15 mouse cellular contexts compared by ENCODE assay signal in the genomic region with DNA sequence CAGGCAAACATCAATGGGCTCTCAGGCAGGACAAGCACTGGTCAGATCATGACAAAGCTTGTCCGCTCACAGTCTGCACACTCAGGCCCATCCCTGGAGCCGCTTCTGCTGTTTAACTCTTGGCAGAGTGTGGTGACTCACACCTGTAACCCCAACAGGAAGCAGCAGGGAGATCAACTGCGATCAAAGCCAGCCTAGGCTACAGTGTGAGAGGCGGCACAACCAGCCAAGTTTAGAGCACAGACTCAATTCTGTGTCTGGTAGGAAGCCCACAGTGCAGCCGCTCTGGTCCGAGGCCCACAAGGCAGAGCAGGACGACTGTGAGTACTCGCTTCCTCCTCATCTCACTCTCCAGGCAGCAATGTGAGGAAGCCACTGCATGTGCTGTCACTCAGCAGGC.
DNase-seq lines count a peak whose midpoint lies in the region; ATAC-seq and TF ChIP-seq lines count a peak whose summit lies in the region.
"Had no signal": no experiment of that assay in that cellular context is flagged by ENCODE, and none has a peak within 500 bp of the region (broad histone marks: within the 10 kb centered on the region; RNA-seq: fewer than 3 reads in every experiment).

No protein-coding gene starts in this region.

- no peak overlapping the region for H3K4me2 ChIP-seq in kidney, embryonic 16.5 days (replicated peaks; ENCODE audit: low read depth, low read length)
- H3K4me2 ChIP-seq: embryonic facial prominence, embryonic 12.5 days; forebrain, embryonic 15.5 days; liver, embryonic 15.5 days had no signal

- ATAC-seq in granulocyte monocyte progenitor cell, adult 5-6 weeks (replicated peaks; ENCODE audit: poor library complexity, severe bottlenecking) = peak; percentile 17; the same call in 1 of the 2 replicates
- ATAC-seq in kidney, embryonic 16.5 days (ENCODE audit: low FRiP score, low TSS enrichment) = no peak
- ATAC-seq: forebrain, embryonic 15.5 days had no signal

- TF ChIP-seq CTCF in left cerebral cortex, adult 2 months (IDR thresholded peaks at IDR 0.05) = no peak

- no peaks in the 10 kb centered on the region for H3K9me3 ChIP-seq in kidney, embryonic 16.5 days (ENCODE audit: low read length)
- H3K9me3 ChIP-seq: embryonic facial prominence, embryonic 12.5 days; forebrain, embryonic 15.5 days; liver, embryonic 15.5 days had no signal

- H3K27ac ChIP-seq in left cerebral cortex, adult 2 months = no peak overlapping the region
- H3K27ac ChIP-seq in kidney, embryonic 16.5 days (ENCODE audit: low read length) = no peak overlapping the region
- H3K27ac ChIP-seq: embryonic facial prominence, embryonic 12.5 days; forebrain, embryonic 15.5 days; kidney, postnatal 0 days; liver, embryonic 15.5 days had no signal

- DNase-seq in left cerebral cortex, adult 2 months (ENCODE audit: extremely low spot score in 1 of 2, low spot score in 2 of 2) = peak; percentile 12 to 21
- DNase-seq in left cerebral cortex, postnatal 36 days (ENCODE audit: low spot score in 2 of 2) = no peak
- DNase-seq in CD8-positive naive resting alpha-beta T cell, adult 2 months (ENCODE audit: low read depth in 2 of 2, low spot score in 2 of 2) = peak; percentile 39 to 41
- peak; percentile 70 to 81 for DNase-seq in thymus, adult 18-20 months
- DNase-seq in layer of hippocampus, adult 11-12 months (ENCODE audit: low spot score) = no peak
- DNase-seq in embryo, embryonic 10 days (ENCODE audit: low spot score) = no peak
- DNase-seq: adrenal gland, adult 8-10 months; cerebellum, adult 11-12 months; gastrocnemius, postnatal 36 days had no signal

- no peaks in the 10 kb centered on the region for H3K4me1 ChIP-seq in kidney, embryonic 16.5 days (ENCODE audit: insufficient read depth, low read length)
- H3K4me1 ChIP-seq: embryonic facial prominence, embryonic 12.5 days; forebrain, embryonic 15.5 days had no signal

- H3K36me3 ChIP-seq in kidney, embryonic 16.5 days (ENCODE audit: insufficient read depth, low read length) = peaks cover 41% of the 10 kb centered on the region

- no peaks in the 10 kb centered on the region for H3K27me3 ChIP-seq in kidney, embryonic 16.5 days (ENCODE audit: insufficient read depth, low read length)
- H3K27me3 ChIP-seq: embryonic facial prominence, embryonic 12.5 days; forebrain, embryonic 15.5 days; liver, embryonic 15.5 days had no signal

- no peak overlapping the region for H3K9ac ChIP-seq in kidney, embryonic 16.5 days (replicated peaks; ENCODE audit: low read length)
- H3K9ac ChIP-seq: embryonic facial prominence, embryonic 12.5 days; forebrain, embryonic 15.5 days; liver, embryonic 15.5 days had no signal

- WGBS in kidney, embryonic 16.5 days = 91% methylated on average over 8 of the region's 8 CpGs

- no peak overlapping the region for H3K4me3 ChIP-seq in left cerebral cortex, adult 2 months
- H3K4me3 ChIP-seq in kidney, embryonic 16.5 days (ENCODE audit: low read length) = no peak overlapping the region
- H3K4me3 ChIP-seq: embryonic facial prominence, embryonic 12.5 days; forebrain, embryonic 15.5 days; liver, embryonic 15.5 days had no signal

- intact Hi-C loops in left cerebral cortex, adult 2 months (cut with DNase I) = no loop called here
- intact Hi-C loops in left cerebral cortex, postnatal 36 days (cut with DNase I) = loop anchor here (10.0 kb wide), 1 partner anchor 95 kb away; no protein-coding TSS in a partner anchor

Comparison
In these comparisons a context has a peak if more than half of its experiments do, and no peak if none do; other contexts are left out.
1. DNase-seq: peak in left cerebral cortex, adult 2 months (2 of 2), CD8-positive naive resting alpha-beta T cell, adult 2 months (2 of 2) and thymus, adult 18-20 months (2 of 2); none in left cerebral cortex, postnatal 36 days (0 of 2), layer of hippocampus, adult 11-12 months (single experiment) and embryo, embryonic 10 days (single experiment).